In genomic region chr8:30289169-30289568, GRCm38 (mm10) we compare ENCODE assay signal across 17 mouse cellular contexts.
DNase-seq lines count a peak whose midpoint lies in the region; ATAC-seq and TF ChIP-seq lines count a peak whose summit lies in the region.
"Had no signal": no experiment of that assay in that cellular context is flagged by ENCODE, and none has a peak within 500 bp of the region (broad histone marks: within the 10 kb centered on the region; RNA-seq: fewer than 3 reads in every experiment).

No protein-coding gene starts in this region.

- H3K4me3 ChIP-seq in hindbrain, embryonic 14.5 days (replicated peaks; ENCODE audit: low read length), result no peak overlapping the region
- no peak overlapping the region for H3K4me3 ChIP-seq in hindbrain, embryonic 10.5 days
- no peak overlapping the region for H3K4me3 ChIP-seq in layer of hippocampus, adult 2 months
- H3K4me3 ChIP-seq in heart, adult 2 months, result no peak overlapping the region
- H3K4me3 ChIP-seq: embryonic facial prominence, embryonic 12.5 days; heart, embryonic 15.5 days; hindbrain, embryonic 12.5 days had no signal

- TF ChIP-seq CTCF in layer of hippocampus, adult 2 months (conservative IDR thresholded peaks at IDR 0.05), result no peak
- no peak for TF ChIP-seq CTCF in heart, adult 2 months (IDR thresholded peaks at IDR 0.05)

- intact Hi-C loops in left cerebral cortex, postnatal 25 days (cut with DNase I), result no loop called here
- intact Hi-C loops in heart, adult 2 months (cut with DNase I), result no loop called here

- no peaks in the 10 kb centered on the region for H3K4me1 ChIP-seq in hindbrain, embryonic 14.5 days (replicated peaks; ENCODE audit: control insufficient read depth, insufficient read depth, low read length)
- no peaks in the 10 kb centered on the region for H3K4me1 ChIP-seq in hindbrain, embryonic 10.5 days (replicated peaks)
- no peaks in the 10 kb centered on the region for H3K4me1 ChIP-seq in heart, adult 2 months (ENCODE audit: control insufficient read depth, insufficient read depth, low read length)
- H3K4me1 ChIP-seq: embryonic facial prominence, embryonic 12.5 days; heart, embryonic 15.5 days; hindbrain, embryonic 12.5 days had no signal

- no peak for ATAC-seq in hindbrain, embryonic 14.5 days (ENCODE audit: low FRiP score)
- ATAC-seq in monocyte, adult 5-6 weeks (replicated peaks; ENCODE audit: insufficient number of reproducible peaks, low FRiP score, low TSS enrichment, poor library complexity, severe bottlenecking), result no peak
- ATAC-seq: liver, postnatal 0 days had no signal

- no peaks in the 10 kb centered on the region for H3K79me2 ChIP-seq in heart, adult 2 months (replicated peaks; ENCODE audit: control insufficient read depth, insufficient read depth, low read length)

- H3K9me3 ChIP-seq in hindbrain, embryonic 14.5 days (ENCODE audit: control insufficient read depth, low read length), result no peaks in the 10 kb centered on the region
- H3K9me3 ChIP-seq in hindbrain, embryonic 10.5 days, result no peaks in the 10 kb centered on the region
- H3K9me3 ChIP-seq: embryonic facial prominence, embryonic 12.5 days; heart, embryonic 15.5 days; hindbrain, embryonic 12.5 days had no signal

- H3K27ac ChIP-seq in hindbrain, embryonic 14.5 days, result no peak overlapping the region
- no peak overlapping the region for H3K27ac ChIP-seq in hindbrain, embryonic 10.5 days
- no peak overlapping the region for H3K27ac ChIP-seq in layer of hippocampus, adult 2 months
- no peak overlapping the region for H3K27ac ChIP-seq in heart, adult 2 months
- H3K27ac ChIP-seq: embryonic facial prominence, embryonic 12.5 days; heart, embryonic 15.5 days; hindbrain, embryonic 12.5 days had no signal

- no peaks in the 10 kb centered on the region for H3K36me3 ChIP-seq in hindbrain, embryonic 14.5 days (replicated peaks; ENCODE audit: control insufficient read depth, insufficient read depth)
- H3K36me3 ChIP-seq in hindbrain, embryonic 10.5 days, result no peaks in the 10 kb centered on the region
- no peaks in the 10 kb centered on the region for H3K36me3 ChIP-seq in heart, adult 2 months (ENCODE audit: control insufficient read depth, insufficient read depth, low read length)
- H3K36me3 ChIP-seq: embryonic facial prominence, embryonic 12.5 days; heart, embryonic 15.5 days; hindbrain, embryonic 12.5 days had no signal

- no peak for TF ChIP-seq EP300 in heart, adult 2 months (IDR thresholded peaks at IDR 0.05; ENCODE audit: insufficient read depth, low read depth, low read length)

- H3K27me3 ChIP-seq in hindbrain, embryonic 14.5 days (ENCODE audit: control insufficient read depth, insufficient read depth, low read length), result no peaks in the 10 kb centered on the region
- H3K27me3 ChIP-seq in hindbrain, embryonic 10.5 days (ENCODE audit: insufficient read depth, poor library complexity, severe bottlenecking), result no peaks in the 10 kb centered on the region
- H3K27me3 ChIP-seq in heart, adult 2 months (ENCODE audit: control insufficient read depth, insufficient read depth, low read length), result no peaks in the 10 kb centered on the region
- H3K27me3 ChIP-seq: embryonic facial prominence, embryonic 12.5 days; heart, embryonic 15.5 days; hindbrain, embryonic 12.5 days had no signal

- no peak for TF ChIP-seq POLR2A in heart, adult 2 months (IDR thresholded peaks at IDR 0.05; ENCODE audit: insufficient read depth, low read depth, low read length)

- no peak overlapping the region for H3K4me2 ChIP-seq in hindbrain, embryonic 14.5 days (replicated peaks)
- H3K4me2 ChIP-seq: embryonic facial prominence, embryonic 12.5 days; heart, embryonic 15.5 days; hindbrain, embryonic 12.5 days had no signal

- WGBS in hindbrain, embryonic 14.5 days, result 29% methylated on average over 4 of the region's 4 CpGs
- 54% methylated on average over 4 of the region's 4 CpGs for WGBS in hindbrain, embryonic 10.5 days
- 63% methylated on average over 4 of the region's 4 CpGs for WGBS in heart, adult 2 months

- peak; percentile 20 for DNase-seq in hindbrain, embryonic 14.5 days (ENCODE audit: low spot score)
- no peak for DNase-seq in hindbrain, embryonic 10.5 days (ENCODE audit: low spot score)
- DNase-seq in brain, embryonic 18.5 days (ENCODE audit: low read depth, low spot score), result peak; percentile 22
- peak; percentile 35 to 69 for DNase-seq in layer of hippocampus, adult 2 months (ENCODE audit: low spot score in 2 of 2)
- peak; percentile 39 to 60 for DNase-seq in left cerebral cortex, postnatal 25 days (ENCODE audit: low spot score in 2 of 2)
- no peak for DNase-seq in spleen, adult 12 weeks (ENCODE audit: low spot score)
- DNase-seq in heart, adult 2 months, result no peak
- DNase-seq: adrenal gland, adult 2 months; B cell, adult 2 months; cerebellum, postnatal 14 days; kidney, adult 11 months; kidney, postnatal 4 days; liver, postnatal 0 days had no signal

- H3K9ac ChIP-seq in hindbrain, embryonic 14.5 days, result no peak overlapping the region
- H3K9ac ChIP-seq in heart, adult 2 months (ENCODE audit: low read depth, low read length), result no peak overlapping the region
- H3K9ac ChIP-seq: embryonic facial prominence, embryonic 12.5 days; heart, embryonic 15.5 days; hindbrain, embryonic 12.5 days; liver, postnatal 0 days had no signal

Comparison
In these comparisons a context has a peak if more than half of its experiments do, and no peak if none do; other contexts are left out.
1. DNase-seq: peak in hindbrain, embryonic 14.5 days (single experiment), brain, embryonic 18.5 days (single experiment), layer of hippocampus, adult 2 months (2 of 2) and left cerebral cortex, postnatal 25 days (2 of 2); none in hindbrain, embryonic 10.5 days (single experiment), spleen, adult 12 weeks (single experiment) and heart, adult 2 months (0 of 2).